In genomic region chr12:99464291-99464690, GRCm38 (mm10) we compare ENCODE assay signal across 15 mouse cellular contexts.
"Had no signal": no experiment of that assay in that cellular context is flagged by ENCODE, and none has a peak within 500 bp of the region (broad histone marks: within the 10 kb centered on the region; RNA-seq: fewer than 3 reads in every experiment).

No protein-coding gene starts in this region.

- H3K9ac ChIP-seq: kidney, embryonic 15.5 days; limb, embryonic 15.5 days; liver, embryonic 13.5 days; midbrain, embryonic 13.5 days; neural tube, embryonic 12.5 days; stomach, embryonic 15.5 days had no signal

- H3K4me2 ChIP-seq: kidney, embryonic 15.5 days; limb, embryonic 15.5 days; liver, embryonic 13.5 days; midbrain, embryonic 13.5 days; neural tube, embryonic 12.5 days; stomach, embryonic 15.5 days had no signal

- ATAC-seq: intestine, embryonic 16.5 days; midbrain, embryonic 13.5 days had no signal

- H3K27me3 ChIP-seq: kidney, embryonic 15.5 days; limb, embryonic 15.5 days; liver, embryonic 13.5 days; midbrain, embryonic 13.5 days; neural tube, embryonic 12.5 days; stomach, embryonic 15.5 days had no signal

- H3K27ac ChIP-seq: kidney, embryonic 15.5 days; left cerebral cortex, adult 2 months; limb, embryonic 15.5 days; liver, embryonic 13.5 days; midbrain, embryonic 13.5 days; neural tube, embryonic 12.5 days; stomach, embryonic 15.5 days had no signal

- DNase-seq: kidney, adult 2 months; kidney, postnatal 14 days; liver, embryonic 13.5 days; lung, adult 2 months; lung, postnatal 10 days; right cerebral cortex, postnatal 14 days; thymus, adult 2 months; thymus, postnatal 36 days had no signal

- H3K36me3 ChIP-seq: kidney, embryonic 15.5 days; limb, embryonic 15.5 days; liver, embryonic 13.5 days; midbrain, embryonic 13.5 days; neural tube, embryonic 12.5 days; stomach, embryonic 15.5 days had no signal

- H3K9me3 ChIP-seq: kidney, embryonic 15.5 days; limb, embryonic 15.5 days; liver, embryonic 13.5 days; midbrain, embryonic 13.5 days; neural tube, embryonic 12.5 days; stomach, embryonic 15.5 days had no signal

- H3K4me3 ChIP-seq: kidney, embryonic 15.5 days; left cerebral cortex, adult 2 months; limb, embryonic 15.5 days; liver, embryonic 13.5 days; midbrain, embryonic 13.5 days; neural tube, embryonic 12.5 days; stomach, embryonic 15.5 days had no signal
